Mouse (Mus musculus): ENCODE measurements around the gene Clec2h. TPM values are rescaled to one million over a fixed set of nuclear protein-coding genes. Genes with fewer than 3 reads are reported as not detected.
"Not testable (repeated sequence)": the region's sequence is repeated elsewhere in the genome, so short reads cannot be mapped to it uniquely, and the experiment has no call there.

Clec2h gene
- polyA plus RNA-seq, 1 experiment = not detected

- H3K4me3 ChIP-seq (ENCODE audit: insufficient read depth, low read length) = no peak overlapping the region
- H3K27ac ChIP-seq (ENCODE audit: insufficient read depth, low read length) = no peak overlapping the region
- H3K4me1 ChIP-seq (ENCODE audit: control insufficient read depth, insufficient read depth, low read length) = no peaks in the 10 kb centered on the region
- no peak for TF ChIP-seq CTCF (IDR thresholded peaks at IDR 0.05; ENCODE audit: extremely low read depth, insufficient read depth, low read length)
- TF ChIP-seq POLR2A (IDR thresholded peaks at IDR 0.05; ENCODE audit: extremely low read depth, insufficient read depth, low read length) = no peak
These were observed 18.2 kb upstream of the Clec2h start for GRCm38 (mm10) chr6:128643999-128644398.

DNA sequence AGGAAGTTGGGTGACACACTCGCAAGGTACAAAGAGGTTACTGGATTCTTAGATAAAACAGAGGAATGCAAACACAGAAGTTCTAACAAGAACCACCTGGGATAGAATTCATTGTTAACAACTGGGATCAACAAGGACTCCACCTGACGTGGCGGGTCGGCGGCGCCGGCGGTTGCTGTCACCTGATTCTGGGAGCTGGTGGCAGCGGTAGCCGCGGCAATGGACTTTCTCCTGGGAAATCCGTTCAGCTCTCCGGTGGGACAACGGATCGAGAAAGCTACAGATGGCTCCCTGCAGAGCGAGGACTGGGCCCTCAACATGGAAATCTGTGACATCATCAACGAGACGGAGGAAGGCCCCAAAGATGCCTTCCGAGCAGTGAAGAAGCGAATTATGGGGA, 17.5 kb upstream of the Clec2h start:
- H3K4me3 ChIP-seq (ENCODE audit: insufficient read depth, low read length); H3K4me1 ChIP-seq (ENCODE audit: control insufficient read depth, insufficient read depth, low read length); H3K27ac ChIP-seq (ENCODE audit: insufficient read depth, low read length): not testable (repeated sequence)

DNA sequence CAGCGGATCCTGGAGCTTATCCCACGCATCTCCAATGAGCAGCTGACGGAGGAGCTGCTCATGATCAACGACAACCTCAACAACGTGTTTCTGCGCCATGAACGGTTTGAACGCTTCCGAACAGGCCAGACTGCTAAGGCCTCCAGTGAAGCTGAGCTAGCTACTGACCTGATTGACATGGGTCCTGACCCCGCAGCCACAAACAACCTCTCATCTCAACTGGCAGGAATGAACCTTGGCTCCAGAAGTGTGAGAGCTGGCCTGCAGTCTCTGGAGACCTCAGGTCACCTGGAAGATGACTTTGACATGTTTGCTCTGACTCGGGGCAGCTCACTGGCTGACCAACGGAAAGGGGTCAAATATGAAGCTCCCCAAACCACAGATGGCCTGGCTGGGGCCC, 16.5 kb upstream of the Clec2h start:
- not testable (repeated sequence) for H3K4me1 ChIP-seq (ENCODE audit: control insufficient read depth, insufficient read depth, low read length); H3K27ac ChIP-seq (ENCODE audit: insufficient read depth, low read length)

GRCm38 (mm10) chr6:128649681-128650080, 12.5 kb upstream of the Clec2h start:
- TF ChIP-seq CTCF (IDR thresholded peaks at IDR 0.05; ENCODE audit: extremely low read depth, insufficient read depth, low read length) (no peak), POLR2A (IDR thresholded peaks at IDR 0.05; ENCODE audit: extremely low read depth, insufficient read depth, low read length) (no peak)
- H3K4me3 ChIP-seq (ENCODE audit: insufficient read depth, low read length) = no peak overlapping the region

More for the DNA sequence above, 16.5 kb upstream of the Clec2h start:
- H3K4me3 ChIP-seq (ENCODE audit: insufficient read depth, low read length) = not testable (repeated sequence)

GRCm38 (mm10) chr6:128650187-128650586, 12.0 kb upstream of the Clec2h start:
- Histone ChIP-seq H3K4me1 (ENCODE audit: control insufficient read depth, insufficient read depth, low read length) (no peaks in the 10 kb centered on the region), H3K4me3 (ENCODE audit: insufficient read depth, low read length) (no peak overlapping the region), H3K27ac (ENCODE audit: insufficient read depth, low read length) (no peak overlapping the region)
- TF ChIP-seq CTCF (IDR thresholded peaks at IDR 0.05; ENCODE audit: extremely low read depth, insufficient read depth, low read length) = no peak
- TF ChIP-seq POLR2A (IDR thresholded peaks at IDR 0.05; ENCODE audit: extremely low read depth, insufficient read depth, low read length) = no peak

More at GRCm38 (mm10) chr6:128649681-128650080, 12.5 kb upstream of the Clec2h start:
- Histone ChIP-seq H3K27ac (ENCODE audit: insufficient read depth, low read length) (no peak overlapping the region), H3K4me1 (ENCODE audit: control insufficient read depth, insufficient read depth, low read length) (no peaks in the 10 kb centered on the region)

- H3K4me1 ChIP-seq (ENCODE audit: control insufficient read depth, insufficient read depth, low read length); H3K4me3 ChIP-seq (ENCODE audit: insufficient read depth, low read length); H3K27ac ChIP-seq (ENCODE audit: insufficient read depth, low read length): not testable (repeated sequence)
These were observed 11.4 kb upstream of the Clec2h start for GRCm38 (mm10) chr6:128650827-128651226.

DNA sequence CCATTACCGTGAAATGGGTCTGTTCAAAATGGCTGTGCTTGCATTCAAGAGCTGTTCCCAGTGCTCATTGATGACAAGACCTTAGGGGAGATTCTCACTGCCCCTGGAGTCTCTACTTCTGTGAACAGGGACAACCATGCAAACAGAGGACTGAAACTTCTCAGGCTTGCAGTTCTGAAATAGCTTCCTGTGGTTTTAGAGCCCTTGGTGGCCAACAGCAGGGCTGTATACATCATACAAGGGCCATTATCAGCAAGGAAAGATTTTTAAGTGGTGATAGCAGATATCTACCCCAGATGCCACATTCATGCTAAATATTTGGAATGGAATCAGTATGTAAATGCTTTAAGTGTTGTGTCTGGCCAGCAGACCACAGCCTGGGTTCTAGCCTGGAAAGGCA, 9.2 kb upstream of the Clec2h start:
- no peak for TF ChIP-seq POLR2A (IDR thresholded peaks at IDR 0.05; ENCODE audit: extremely low read depth, insufficient read depth, low read length)
- no peak for TF ChIP-seq CTCF (IDR thresholded peaks at IDR 0.05; ENCODE audit: extremely low read depth, insufficient read depth, low read length)
- H3K4me3 ChIP-seq (ENCODE audit: insufficient read depth, low read length) = no peak overlapping the region
- H3K4me1 ChIP-seq (ENCODE audit: control insufficient read depth, insufficient read depth, low read length) = no peaks in the 10 kb centered on the region
- no peak overlapping the region for H3K27ac ChIP-seq (ENCODE audit: insufficient read depth, low read length)

- Histone ChIP-seq H3K27ac (ENCODE audit: insufficient read depth, low read length) (no peak overlapping the region), H3K4me1 (ENCODE audit: control insufficient read depth, insufficient read depth, low read length) (no peaks in the 10 kb centered on the region), H3K4me3 (ENCODE audit: insufficient read depth, low read length) (no peak overlapping the region)
- no peak for TF ChIP-seq POLR2A (IDR thresholded peaks at IDR 0.05; ENCODE audit: extremely low read depth, insufficient read depth, low read length)
- TF ChIP-seq CTCF (IDR thresholded peaks at IDR 0.05; ENCODE audit: extremely low read depth, insufficient read depth, low read length) = no peak
These were observed 936 bp upstream of the Clec2h start for GRCm38 (mm10) chr6:128661249-128661648.

DNA sequence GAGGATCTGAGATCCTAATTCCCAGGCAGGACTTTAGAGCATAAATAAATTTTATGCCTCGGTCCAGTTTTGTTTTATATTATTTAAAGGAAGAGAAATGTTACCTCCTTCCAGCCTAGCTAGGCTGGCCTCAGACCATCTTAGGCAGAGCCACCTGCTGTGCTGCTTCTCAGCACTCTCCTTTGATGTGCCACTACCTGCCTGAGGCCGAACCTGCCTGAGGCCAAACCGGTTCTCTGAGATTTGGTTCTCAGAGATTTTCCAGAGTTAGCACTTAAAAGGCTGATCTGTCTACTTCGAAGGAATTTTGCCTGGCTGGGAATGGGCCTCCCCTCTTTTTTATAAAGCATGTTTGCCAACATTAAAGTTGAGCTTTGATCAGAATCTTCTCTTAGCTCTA, 7.8 kb downstream of the Clec2h start:
- Histone ChIP-seq H3K4me3 (ENCODE audit: insufficient read depth, low read length) (no peak overlapping the region), H3K27ac (ENCODE audit: insufficient read depth, low read length) (no peak overlapping the region), H3K4me1 (ENCODE audit: control insufficient read depth, insufficient read depth, low read length) (no peaks in the 10 kb centered on the region)
- TF ChIP-seq POLR2A (IDR thresholded peaks at IDR 0.05; ENCODE audit: extremely low read depth, insufficient read depth, low read length) (no peak), CTCF (IDR thresholded peaks at IDR 0.05; ENCODE audit: extremely low read depth, insufficient read depth, low read length) (no peak)

DNA sequence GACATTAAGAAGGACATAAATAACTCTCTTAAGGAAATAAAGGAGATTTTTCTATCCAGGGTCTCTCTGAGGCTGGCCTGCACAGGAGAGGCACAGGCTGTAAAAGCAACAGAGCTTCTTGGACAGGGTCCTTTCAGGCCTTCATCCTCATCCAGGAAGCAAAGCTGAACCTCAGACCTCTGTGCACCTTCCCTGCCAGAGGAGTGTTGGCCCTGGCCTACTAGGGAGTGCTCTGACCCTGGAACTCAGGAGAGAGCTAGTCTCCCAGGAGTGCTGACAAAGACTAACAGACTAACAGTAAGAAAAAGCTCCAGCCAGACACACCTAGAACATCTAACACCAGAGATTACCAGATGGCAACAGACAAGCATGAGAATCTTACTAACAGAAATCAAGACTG, 17.4 kb downstream of the Clec2h start:
- TF ChIP-seq POLR2A (IDR thresholded peaks at IDR 0.05; ENCODE audit: extremely low read depth, insufficient read depth, low read length) (no peak), CTCF (IDR thresholded peaks at IDR 0.05; ENCODE audit: extremely low read depth, insufficient read depth, low read length) (no peak)
- Histone ChIP-seq H3K4me1 (ENCODE audit: control insufficient read depth, insufficient read depth, low read length) (no peaks in the 10 kb centered on the region), H3K4me3 (ENCODE audit: insufficient read depth, low read length) (no peak overlapping the region), H3K27ac (ENCODE audit: insufficient read depth, low read length) (no peak overlapping the region)

DNA sequence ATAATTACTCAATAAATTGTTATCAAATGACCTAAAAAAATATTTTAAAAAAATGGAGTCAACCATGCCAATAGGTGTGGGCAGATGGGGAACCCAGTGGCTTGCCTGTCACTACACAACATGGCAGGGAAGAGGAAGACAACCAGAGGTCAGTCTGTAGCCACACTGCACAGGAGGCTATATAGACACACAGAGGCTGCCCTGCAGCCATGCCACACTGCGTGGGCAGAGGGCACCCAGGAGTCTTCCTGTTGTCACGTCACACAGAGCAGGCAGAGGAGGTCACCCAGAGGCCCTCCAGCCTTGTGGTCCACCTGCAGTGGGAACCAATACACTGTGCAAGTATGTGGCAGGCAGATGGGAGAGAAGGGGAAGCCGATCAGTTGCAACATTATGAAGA, 39.5 kb downstream of the Clec2h start:
- Histone ChIP-seq H3K4me1 (ENCODE audit: control insufficient read depth, insufficient read depth, low read length) (no peaks in the 10 kb centered on the region), H3K4me3 (ENCODE audit: insufficient read depth, low read length) (no peak overlapping the region), H3K27ac (ENCODE audit: insufficient read depth, low read length) (no peak overlapping the region)
- TF ChIP-seq CTCF (IDR thresholded peaks at IDR 0.05; ENCODE audit: extremely low read depth, insufficient read depth, low read length) (no peak), POLR2A (IDR thresholded peaks at IDR 0.05; ENCODE audit: extremely low read depth, insufficient read depth, low read length) (no peak)
